Mouse (Mus musculus) hindbrain, embryonic 10.5 days (tissue): Measurements from ENCODE around the gene Mrvi1. TPM values are rescaled to one million over a fixed set of nuclear protein-coding genes. Genes with fewer than 3 reads are reported as not detected.

Experiments
- DNase-seq: peaks from one replicate; pipeline ENCODE4 v3.0.0-alpha.2; 2017; ENCODE audit warnings: low spot score
- H3K27ac ChIP-seq: fragments of 300-500 bp; sonication (generic); 2 replicates; pipeline ENCODE4 v1.5.1; 2016; ENCODE audit warnings: mild to moderate bottlenecking, moderate library complexity
- H3K27me3 ChIP-seq: fragments of 300-500 bp; sonication (generic); 2 replicates; pipeline ENCODE4 v1.6.1; 2016; ENCODE audit warnings: mild to moderate bottlenecking; ENCODE audit not compliant: poor library complexity, insufficient read depth, severe bottlenecking
- H3K36me3 ChIP-seq: fragments of 300-500 bp; sonication (generic); 2 replicates; pipeline ENCODE4 v1.6.1; 2016; ENCODE audit warnings: mild to moderate bottlenecking, moderate library complexity
- H3K4me1 ChIP-seq: fragments of 300-500 bp; sonication (generic); replicated peaks from 2 replicates; pipeline ENCODE4 v1.6.1; 2016; ENCODE audit warnings: mild to moderate bottlenecking
- H3K4me3 ChIP-seq: fragments of 300-500 bp; sonication (generic); 2 replicates; pipeline ENCODE4 v1.5.1; 2016; ENCODE audit warnings: mild to moderate bottlenecking, moderate library complexity
- H3K9me3 ChIP-seq: fragments of 300-500 bp; sonication (generic); 2 replicates; pipeline ENCODE4 v1.6.1; 2016; ENCODE audit warnings: mild to moderate bottlenecking, moderate library complexity
- WGBS: fragments of 180-500 bp; shearing (Covaris S2); methylation state at CpG from one replicate; pipeline ENCODE4 v1.1.7; 2016; 5-methylcytosine and 5-hydroxymethylcytosine counted together
- polyA plus RNA-seq: library from polyadenylated mRNA; unstranded; fragments of >200 nt; fragmentation: Nextera tagmentation; extraction: Ambion mirVana; gene quantifications from 2 replicates; pipeline ENCODE4 v1.2.1, GENCODE M21; 2016

The Mrvi1 gene
- polyA plus RNA-seq, 1 experiment from 2014 or later: 1.3 TPM

DNA sequence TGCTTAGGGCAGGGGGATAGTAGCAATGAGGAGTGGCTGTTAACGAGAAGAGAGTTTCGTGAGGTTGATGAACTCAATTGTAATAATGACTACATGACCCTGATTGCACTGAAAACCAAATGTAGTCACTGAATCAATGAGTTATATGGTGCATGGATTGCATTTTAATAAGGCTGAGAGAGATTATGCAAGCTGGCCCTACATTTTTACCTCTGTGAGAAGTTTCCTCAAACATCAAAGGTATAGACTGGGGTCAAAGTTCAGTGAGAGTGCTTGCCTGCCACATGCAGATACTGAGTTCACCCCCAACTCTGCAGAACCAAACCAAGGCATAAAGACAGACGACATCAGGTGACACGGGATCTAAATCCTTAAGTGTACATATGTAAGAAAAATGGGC is 14.9 kb downstream of the Mrvi1 start:
- peaks cover 10% of the 10 kb centered on the region for H3K4me1 ChIP-seq
- WGBS: 89% methylated on average over 4 of the region's 4 CpGs
- H3K27ac ChIP-seq: no peak overlapping the region
- H3K4me3 ChIP-seq: no peak overlapping the region
- no peak for DNase-seq
- H3K27me3 ChIP-seq: no peaks in the 10 kb centered on the region
- no peaks in the 10 kb centered on the region for H3K9me3 ChIP-seq
- no peaks in the 10 kb centered on the region for H3K36me3 ChIP-seq

DNA sequence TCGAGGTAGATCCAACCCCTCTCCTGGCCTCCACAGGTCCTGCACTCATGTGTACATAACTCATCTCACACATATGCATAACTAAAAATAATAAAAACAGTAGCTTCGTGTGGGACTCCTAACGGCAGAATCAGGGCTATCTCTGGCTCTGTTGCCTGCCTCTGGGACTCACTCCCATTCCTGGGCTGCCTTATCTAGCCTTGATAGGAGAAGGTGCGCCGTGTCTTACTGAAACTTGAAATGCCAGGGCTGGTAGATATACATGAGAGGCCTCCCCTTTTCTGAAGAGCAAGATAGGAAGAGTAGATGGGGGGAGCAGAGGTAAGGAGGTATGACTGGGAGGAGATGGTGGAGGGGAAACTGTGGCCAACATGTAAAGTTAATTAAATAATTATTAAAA is 15.4 kb downstream of the Mrvi1 start:
- no peaks in the 10 kb centered on the region for H3K27me3 ChIP-seq
- H3K27ac ChIP-seq: no peak overlapping the region
- H3K36me3 ChIP-seq: no peaks in the 10 kb centered on the region
- peaks cover 10% of the 10 kb centered on the region for H3K4me1 ChIP-seq
- no peak for DNase-seq
- H3K4me3 ChIP-seq: no peak overlapping the region
- H3K9me3 ChIP-seq: no peaks in the 10 kb centered on the region
- 91% methylated on average over 5 of the region's 5 CpGs for WGBS

GRCm38 (mm10) chr7:110965387-110965786 is 16.9 kb downstream of the Mrvi1 start:
- DNase-seq: no peak
- Histone ChIP-seq H3K36me3 (no peaks in the 10 kb centered on the region), H3K27ac (no peak overlapping the region), H3K4me1 (peaks cover 10% of the 10 kb centered on the region), H3K4me3 (no peak overlapping the region), H3K27me3 (no peaks in the 10 kb centered on the region), H3K9me3 (no peaks in the 10 kb centered on the region)
- WGBS: 67% methylated on average over 3 of the region's 3 CpGs

DNA sequence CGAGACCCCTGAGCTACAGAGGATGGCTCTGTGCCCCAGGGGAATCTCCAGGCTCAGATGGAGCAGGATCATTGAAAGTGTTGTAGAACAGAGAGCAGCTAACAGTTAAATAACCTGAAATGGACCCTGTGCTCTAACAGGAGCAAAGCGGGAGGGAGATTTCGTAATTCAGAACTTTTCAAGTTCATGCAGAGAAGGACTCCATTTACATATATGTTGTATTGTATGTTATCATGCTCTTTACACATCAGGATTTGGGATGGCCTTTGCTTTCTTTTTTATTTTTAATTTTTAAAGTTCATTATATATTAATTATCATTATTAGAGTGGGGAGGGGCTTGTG is 18.6 kb downstream of the Mrvi1 start:
- Histone ChIP-seq H3K4me3 (no peak overlapping the region), H3K4me1 (peaks cover 10% of the 10 kb centered on the region), H3K9me3 (no peaks in the 10 kb centered on the region), H3K27me3 (no peaks in the 10 kb centered on the region), H3K27ac (no peak overlapping the region), H3K36me3 (no peaks in the 10 kb centered on the region)
- 79% methylated on average over 3 of the region's 3 CpGs for WGBS
- DNase-seq: no peak

- Histone ChIP-seq H3K4me3 (no peak overlapping the region), H3K27ac (no peak overlapping the region), H3K27me3 (no peaks in the 10 kb centered on the region), H3K9me3 (no peaks in the 10 kb centered on the region), H3K4me1 (peaks cover 10% of the 10 kb centered on the region), H3K36me3 (no peaks in the 10 kb centered on the region)
- 64% methylated on average over 9 of the region's 9 CpGs for whole genome bisulfite sequencing
- DNase-seq: no peak
Measured at GRCm38 (mm10) chr7:110962943-110963654, 19.2 kb downstream of the Mrvi1 start.

- no peaks in the 10 kb centered on the region for H3K27me3 ChIP-seq
- no peaks in the 10 kb centered on the region for H3K36me3 ChIP-seq
- no peak overlapping the region for H3K4me3 ChIP-seq
- peaks cover 10% of the 10 kb centered on the region for H3K4me1 ChIP-seq
- WGBS: 80% methylated on average over 3 of the region's 3 CpGs
- no peak overlapping the region for H3K27ac ChIP-seq
- no peaks in the 10 kb centered on the region for H3K9me3 ChIP-seq
- DNase-seq: no peak
Measured at GRCm38 (mm10) chr7:110962497-110962896, 19.8 kb downstream of the Mrvi1 start.

DNA sequence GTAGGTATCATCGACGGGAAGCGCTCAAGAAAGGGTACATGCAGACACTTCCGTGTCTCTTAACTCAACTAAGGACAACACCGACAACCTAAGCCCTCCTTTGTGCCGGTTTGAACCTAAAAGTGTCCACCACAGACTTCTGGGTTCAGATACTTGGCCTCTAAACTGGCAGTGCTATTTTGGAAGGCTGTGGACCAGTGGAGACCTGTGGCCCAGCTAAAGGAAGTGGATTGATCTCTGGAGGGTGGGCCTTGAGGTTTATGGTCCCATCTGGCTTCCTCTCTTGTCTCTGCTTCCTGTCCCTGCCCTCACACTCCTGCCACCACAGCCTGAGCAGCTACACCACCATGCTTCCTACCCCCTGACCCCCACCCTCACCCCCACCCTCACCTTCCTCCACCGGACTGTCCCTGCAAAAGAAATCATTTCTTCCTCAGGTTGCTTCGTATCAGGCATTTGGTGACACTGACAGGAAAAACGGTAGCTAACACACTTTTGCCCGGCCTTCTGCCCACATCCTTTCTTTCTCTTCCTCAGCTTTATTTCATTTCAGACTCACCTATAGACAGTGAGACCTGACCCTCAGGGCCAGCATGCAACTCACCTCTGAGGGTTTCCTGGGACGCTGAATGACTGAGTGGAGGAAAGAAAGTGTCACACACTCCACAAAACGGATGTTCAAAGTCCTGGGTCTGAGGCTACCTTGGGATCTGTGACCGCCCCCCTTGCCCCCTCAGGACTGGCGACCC is 25.7 kb downstream of the Mrvi1 start:
- Histone ChIP-seq H3K4me3 (no peak overlapping the region), H3K36me3 (no peaks in the 10 kb centered on the region), H3K4me1 (0 out of 2 replicates have a peak, but pooled peaks cover 3% of the 10 kb centered on the region), H3K27me3 (no peaks in the 10 kb centered on the region), H3K9me3 (no peaks in the 10 kb centered on the region), H3K27ac (no peak overlapping the region)
- WGBS: 89% methylated on average over 14 of the region's 14 CpGs
- DNase-seq: no peak

- Histone ChIP-seq H3K4me1 (peaks cover 7% of the 10 kb centered on the region; the same call in 1 of the 2 replicates), H3K27ac (no peak overlapping the region), H3K27me3 (no peaks in the 10 kb centered on the region), H3K9me3 (no peaks in the 10 kb centered on the region), H3K36me3 (no peaks in the 10 kb centered on the region), H3K4me3 (no peak overlapping the region)
- no peak for DNase-seq
- 81% methylated on average over 2 of the region's 2 CpGs for WGBS
Measured at GRCm38 (mm10) chr7:110955576-110955975, 26.7 kb downstream of the Mrvi1 start.

- Histone ChIP-seq H3K9me3 (no peaks in the 10 kb centered on the region), H3K27me3 (no peaks in the 10 kb centered on the region), H3K4me3 (no peak overlapping the region), H3K27ac (no peak overlapping the region), H3K36me3 (no peaks in the 10 kb centered on the region), H3K4me1 (peaks cover 9% of the 10 kb centered on the region; the same call in 1 of the 2 replicates)
- 85% methylated on average over 6 of the region's 6 CpGs for WGBS
- no peak for DNase-seq
Measured at GRCm38 (mm10) chr7:110954072-110954858, 28.0 kb downstream of the Mrvi1 start.

DNA sequence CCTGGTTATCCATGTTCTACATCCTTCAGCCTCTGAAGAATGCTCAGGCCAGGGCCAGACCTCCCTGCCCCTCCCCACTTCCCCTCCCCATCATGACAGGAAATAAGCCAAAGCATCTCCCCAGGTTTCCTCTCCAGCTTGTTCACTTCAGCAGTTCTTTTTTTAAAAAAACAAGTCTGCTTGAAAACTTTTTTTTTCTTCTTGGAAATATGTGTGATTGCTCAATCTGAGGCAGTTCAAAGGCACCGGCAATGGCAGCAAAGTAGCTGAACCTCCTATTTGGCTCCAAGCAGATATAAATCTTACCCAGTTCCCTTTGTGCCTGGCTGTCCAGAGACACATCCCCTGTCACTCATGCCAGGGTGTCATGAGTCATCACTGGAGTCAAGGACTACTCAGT is 29.1 kb downstream of the Mrvi1 start:
- WGBS: 89% methylated on average over 1 of the region's 1 CpGs
- no peak for DNase-seq
- H3K27ac ChIP-seq: no peak overlapping the region

GRCm38 (mm10) chr7:110950621-110950925 is 31.7 kb downstream of the Mrvi1 start:
- Histone ChIP-seq H3K9me3 (no peaks in the 10 kb centered on the region), H3K4me3 (no peak overlapping the region), H3K4me1 (peaks cover 9% of the 10 kb centered on the region; the same call in 1 of the 2 replicates), H3K36me3 (no peaks in the 10 kb centered on the region), H3K27ac (no peak overlapping the region), H3K27me3 (no peaks in the 10 kb centered on the region)
- no peak for DNase-seq

More for the DNA sequence above, 29.1 kb downstream of the Mrvi1 start:
- Histone ChIP-seq H3K36me3 (no peaks in the 10 kb centered on the region), H3K9me3 (no peaks in the 10 kb centered on the region), H3K4me1 (peaks cover 9% of the 10 kb centered on the region; the same call in 1 of the 2 replicates), H3K27me3 (no peaks in the 10 kb centered on the region), H3K4me3 (no peak overlapping the region)

- WGBS: 86% methylated on average over 13 of the region's 13 CpGs
- Histone ChIP-seq H3K4me1 (peaks cover 9% of the 10 kb centered on the region; the same call in 1 of the 2 replicates), H3K27me3 (no peaks in the 10 kb centered on the region), H3K4me3 (no peak overlapping the region), H3K36me3 (no peaks in the 10 kb centered on the region), H3K27ac (no peak overlapping the region), H3K9me3 (no peaks in the 10 kb centered on the region)
- DNase-seq: no peak
Measured at GRCm38 (mm10) chr7:110949785-110950620, 32.3 kb downstream of the Mrvi1 start.
